Mouse (Mus musculus) urinary bladder, postnatal 25 days (tissue): ENCODE results near the gene Myo3b.
"Not testable (repeated sequence)": the region's sequence is repeated elsewhere in the genome, so short reads cannot be mapped to it uniquely, and the experiment has no call there.

ENCODE experiments used
- DNase-seq: peaks from one replicate; pipeline ENCODE4 v3.0.0; 2022; ENCODE audit warnings: low spot score

Gene Myo3b

GRCm38 (mm10) chr2:70038752-70039151, at the start of gene Myo3b:
Gene Myo3b, plus strand, starts transcription at chr2:70039126.
- DNase-seq: no peak

GRCm38 (mm10) chr2:69989224-69989623, 49.7 kb upstream of the Myo3b start:
- no peak for DNase-seq

- DNase-seq: no peak
Measured at GRCm38 (mm10) chr2:69990647-69991046, 48.3 kb upstream of the Myo3b start.

GRCm38 (mm10) chr2:69994082-69994736, 44.7 kb upstream of the Myo3b start:
- DNase-seq: not testable (repeated sequence)

DNA sequence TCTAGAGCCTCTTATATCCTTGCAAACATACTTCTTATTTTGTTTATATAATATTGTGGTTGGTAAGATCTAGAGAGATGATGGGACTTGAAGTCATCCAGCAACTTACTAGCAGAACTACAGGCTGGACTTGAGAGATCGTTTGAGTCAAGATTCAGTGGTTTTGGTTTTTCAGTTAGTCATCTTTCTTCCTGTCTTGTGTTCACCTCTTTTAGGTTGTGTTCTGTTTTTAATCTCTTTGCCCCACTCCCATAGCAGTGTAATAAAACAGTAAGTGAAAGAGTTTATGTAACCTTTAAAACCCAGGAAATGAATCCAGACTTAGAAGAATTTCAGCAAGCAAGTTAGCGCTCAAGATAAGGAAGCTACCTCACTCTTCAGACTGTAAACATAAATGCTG, 44.1 kb upstream of the Myo3b start:
- DNase-seq: no peak

DNA sequence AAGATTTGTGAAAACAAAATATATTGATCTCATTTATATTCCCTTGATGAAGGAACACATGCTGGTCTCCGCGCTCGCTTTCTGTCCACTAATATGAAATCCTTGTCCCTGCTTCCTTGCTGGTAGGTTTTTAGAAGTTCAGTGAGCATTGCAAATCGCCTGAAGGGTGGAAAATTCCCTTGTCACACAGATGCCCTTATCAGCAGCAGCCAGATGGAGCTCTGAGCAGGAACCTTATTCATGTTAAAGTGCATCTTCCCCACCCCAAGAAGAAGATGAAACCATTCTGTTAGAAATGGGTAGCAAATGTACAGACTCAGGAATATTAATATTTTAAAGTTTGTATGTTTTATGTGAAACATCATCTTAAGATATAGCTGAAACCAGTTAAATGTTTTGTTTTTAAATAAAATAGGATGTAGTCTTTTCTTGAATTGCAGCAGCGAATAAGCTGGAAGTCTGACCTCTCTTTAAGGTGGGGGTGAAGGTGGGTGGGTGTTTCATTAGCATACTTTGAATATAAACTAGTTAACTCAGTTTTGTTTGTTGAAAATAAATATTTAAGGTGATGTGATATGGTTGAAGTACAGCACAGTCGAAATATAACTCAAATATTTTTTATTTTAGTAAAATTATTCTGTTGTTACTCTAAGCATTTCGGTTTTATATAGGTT, 39.7 kb upstream of the Myo3b start:
- DNase-seq: no peak

DNA sequence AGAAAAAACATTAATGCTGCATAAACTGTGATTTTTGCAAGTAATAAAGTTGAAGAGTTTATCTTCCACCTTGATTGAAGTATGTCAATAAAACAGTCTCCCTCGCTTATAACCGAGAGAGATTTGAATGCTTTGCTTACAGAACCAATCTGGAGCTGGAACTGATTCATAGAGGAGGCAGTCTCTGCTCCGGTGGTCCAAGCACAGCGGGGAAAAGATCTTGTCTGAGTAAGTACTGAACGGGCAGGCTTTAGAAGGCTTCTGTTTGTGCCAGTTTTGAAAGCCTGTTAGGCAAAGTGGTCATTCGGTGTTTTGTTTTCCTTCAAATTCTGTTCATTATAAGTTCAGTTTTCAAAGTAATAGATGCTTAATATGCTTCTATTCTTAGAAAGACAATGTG, 38.6 kb upstream of the Myo3b start:
- no peak for DNase-seq

DNA sequence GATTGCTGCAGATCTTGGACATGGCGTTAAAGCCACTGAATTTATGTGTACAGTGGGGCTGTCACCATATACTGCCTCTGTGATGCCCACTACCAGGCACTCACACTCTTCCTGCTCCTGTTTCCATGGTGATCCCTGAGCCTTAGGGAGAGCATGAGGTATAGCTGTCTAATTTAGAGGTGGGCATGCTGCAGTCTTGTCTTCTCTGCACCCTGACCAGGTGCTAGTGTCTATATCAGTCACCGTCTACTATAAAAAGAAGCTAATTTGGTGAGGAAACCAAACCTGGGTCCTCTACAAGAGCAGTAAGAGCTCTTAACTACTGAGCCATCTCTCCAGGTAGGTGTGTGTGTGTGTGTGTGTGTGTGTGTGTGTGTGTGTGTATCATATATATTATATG, 32.4 kb upstream of the Myo3b start:
- DNase-seq: no peak

- no peak for DNase-seq
Measured at GRCm38 (mm10) chr2:70012941-70013340, 26.0 kb upstream of the Myo3b start.

DNA sequence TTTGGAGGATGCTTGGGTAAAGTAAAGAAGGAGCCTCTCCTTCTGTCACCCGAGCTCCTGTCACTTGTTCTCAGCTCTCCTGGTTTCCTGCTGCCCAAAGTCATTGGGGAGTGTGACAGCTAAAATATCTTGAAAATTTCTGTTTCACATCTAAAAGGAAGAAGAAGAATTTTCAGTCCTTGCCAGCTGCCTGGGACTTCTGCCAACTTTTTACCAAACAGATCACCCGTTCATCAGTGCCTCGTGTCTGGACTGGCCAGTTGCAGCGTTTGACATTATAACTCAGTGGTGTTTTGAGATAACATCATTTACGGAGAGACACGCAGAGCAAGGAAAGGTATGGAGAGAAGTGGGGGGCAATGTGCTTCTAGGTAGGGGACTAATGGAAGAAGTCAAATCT, 20.7 kb upstream of the Myo3b start:
- peak; percentile 36 for DNase-seq

- no peak for DNase-seq
Measured at GRCm38 (mm10) chr2:70024454-70024853, 14.5 kb upstream of the Myo3b start.

DNA sequence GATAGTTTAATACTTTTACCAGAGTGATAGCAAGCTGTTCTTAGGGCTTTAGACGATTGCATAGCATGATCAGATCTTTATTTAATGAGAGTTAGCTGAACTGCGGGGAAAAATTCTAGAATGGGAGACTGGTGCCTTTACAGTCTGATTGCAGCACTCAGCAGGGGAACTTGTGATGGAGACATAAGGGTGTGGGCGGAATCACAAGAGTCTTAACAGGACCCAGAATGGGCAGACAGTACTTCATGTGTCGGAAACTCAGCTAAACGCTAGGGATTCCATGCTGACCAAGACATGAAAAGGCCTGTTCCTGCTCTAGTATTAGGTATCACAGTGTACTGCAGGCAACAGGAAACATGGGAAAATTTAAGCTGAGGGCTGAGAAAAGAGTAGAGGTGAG, 13.2 kb upstream of the Myo3b start:
- no peak for DNase-seq

DNA sequence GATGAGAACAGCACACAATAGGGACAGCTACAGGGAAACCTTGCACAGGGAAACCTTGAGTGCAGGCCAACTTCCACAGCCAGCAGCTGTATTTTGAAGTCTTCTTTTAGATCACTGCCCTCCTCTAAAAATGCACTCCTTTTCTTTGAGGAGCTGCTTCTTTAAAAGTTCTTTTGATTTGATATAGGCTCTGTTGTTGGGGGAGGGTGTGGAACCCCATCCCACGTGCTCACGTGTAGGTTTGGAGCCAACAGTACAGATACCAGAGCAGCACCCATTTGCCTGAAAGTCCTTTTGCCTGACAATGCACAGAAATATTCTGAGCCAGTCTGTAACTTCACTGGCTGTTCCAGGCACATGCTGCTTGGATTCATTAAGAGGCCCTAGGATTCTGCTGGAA, 7.5 kb upstream of the Myo3b start:
- no peak for DNase-seq

DNA sequence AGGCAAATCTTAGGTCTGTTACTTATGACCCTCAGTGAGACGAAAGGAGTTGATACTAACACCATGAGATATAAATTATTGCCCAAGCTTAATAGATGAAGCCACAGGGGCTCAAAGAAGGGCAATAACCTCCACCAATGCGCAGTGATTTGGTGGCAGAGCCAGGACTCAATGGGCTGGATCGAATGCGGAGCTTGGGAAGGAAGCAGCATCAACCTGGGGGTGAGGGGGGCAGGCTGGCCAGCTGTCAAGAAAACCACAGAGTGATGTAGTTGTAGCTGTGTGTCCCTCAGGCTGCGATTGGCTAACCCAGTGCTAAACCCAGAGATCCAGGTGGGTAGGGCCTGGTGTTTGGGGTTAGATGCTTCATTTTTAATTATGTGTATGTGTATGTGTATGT, 4.0 kb upstream of the Myo3b start:
- DNase-seq: no peak

- DNase-seq: no peak
Measured at GRCm38 (mm10) chr2:70035358-70035757, 3.6 kb upstream of the Myo3b start.

DNA sequence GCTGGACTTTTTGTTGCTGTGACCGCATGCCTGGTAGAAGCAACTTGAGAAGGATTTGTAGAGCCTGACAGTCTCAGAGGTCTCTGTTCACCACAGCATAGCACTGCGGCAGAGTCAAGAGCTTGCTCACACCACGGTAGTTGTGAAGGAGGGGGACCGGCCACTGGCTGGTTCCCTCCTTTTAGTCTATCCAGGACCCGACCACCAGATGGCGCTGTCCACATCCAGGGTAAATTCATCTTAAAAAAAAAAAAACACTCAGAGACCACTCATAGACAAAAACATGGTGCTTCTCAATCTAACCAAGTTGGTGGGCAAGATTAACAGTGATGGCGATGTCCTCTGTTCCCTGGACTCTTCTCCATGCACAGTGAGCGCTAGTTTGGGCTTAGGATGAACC, 1.7 kb upstream of the Myo3b start:
- peak; percentile 38 for DNase-seq

- no peak for DNase-seq
Measured at GRCm38 (mm10) chr2:70044466-70044865, 5.5 kb downstream of the Myo3b start.

- DNase-seq: no peak
Measured at GRCm38 (mm10) chr2:70047868-70048267, 8.9 kb downstream of the Myo3b start.

DNA sequence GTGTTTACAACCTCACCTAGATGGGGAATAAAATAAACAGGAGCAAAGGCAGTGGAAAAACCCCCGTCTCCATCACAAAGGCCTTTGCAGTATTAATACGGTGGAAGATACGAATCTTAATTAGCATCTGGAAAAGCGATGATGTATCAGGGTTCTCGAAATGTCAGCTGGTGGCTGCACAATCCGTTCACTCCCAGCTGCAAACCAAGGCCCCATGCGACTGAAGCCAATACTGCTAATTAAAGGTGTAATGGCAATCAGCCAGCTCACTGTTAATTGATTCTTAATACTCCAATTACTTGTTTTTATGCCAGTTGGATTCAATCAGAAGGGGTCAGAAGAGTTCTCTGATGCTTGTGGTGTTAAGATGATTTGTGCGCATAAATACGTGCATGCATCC, 14.9 kb downstream of the Myo3b start:
- DNase-seq: no peak

GRCm38 (mm10) chr2:70058201-70058600, 19.3 kb downstream of the Myo3b start:
- DNase-seq: no peak

DNA sequence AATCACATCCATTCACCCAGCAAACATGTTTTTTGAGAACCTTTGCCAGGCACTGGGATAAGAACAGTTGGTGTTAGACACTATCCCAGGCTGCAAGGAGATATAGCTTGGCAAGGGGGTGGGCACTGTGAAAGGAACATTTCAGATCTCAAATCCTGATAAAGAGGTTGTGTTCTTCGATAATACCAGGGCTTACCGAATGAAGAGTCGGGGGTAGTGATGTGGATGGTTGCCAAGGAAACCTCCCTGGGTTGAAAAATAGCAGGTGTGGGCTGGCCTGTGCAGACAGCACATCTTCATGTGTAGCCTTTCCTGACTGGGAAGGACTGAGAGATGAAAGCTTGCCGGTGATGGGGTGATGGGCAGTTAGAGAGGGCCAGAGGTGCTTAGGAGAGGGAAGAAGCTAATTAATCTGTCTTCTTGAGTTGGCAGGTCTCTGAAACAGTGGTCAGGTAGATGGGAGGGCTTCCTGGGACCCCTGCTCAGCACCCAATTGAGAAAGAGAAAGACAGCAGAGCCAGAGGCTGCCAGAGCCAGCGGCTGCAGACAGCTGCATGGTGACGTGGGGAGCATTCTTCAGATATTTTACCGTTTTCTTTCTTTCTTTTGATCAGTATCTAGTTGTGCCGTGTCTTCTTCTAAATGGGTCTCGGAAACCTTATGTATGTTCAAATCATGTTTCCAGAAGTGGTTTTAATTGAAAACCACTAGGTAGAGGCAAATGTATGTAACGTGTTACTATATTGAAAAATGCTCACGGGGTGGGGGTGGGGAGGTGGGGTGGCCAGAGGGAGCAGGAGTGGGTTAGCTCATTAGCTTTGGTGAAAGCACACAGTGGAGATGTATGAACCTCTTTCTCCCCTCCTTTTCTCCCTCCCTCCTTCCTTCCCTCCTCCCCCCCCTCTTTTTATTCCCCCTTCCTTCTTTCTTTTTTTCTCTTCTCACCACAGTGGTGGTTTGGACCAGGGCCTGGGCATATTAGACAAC, 21.7 kb downstream of the Myo3b start:
- no peak for DNase-seq

GRCm38 (mm10) chr2:70065116-70065515, 26.2 kb downstream of the Myo3b start:
- no peak for DNase-seq
